Mouse (Mus musculus) E14TG2a.4 (cell line): ENCODE measurements around the gene Ccdc171.

Experiments used
- CTCF ChIP-seq: conservative IDR thresholded peaks from 2 replicates; pipeline ENCODE4 v1.5.1; 2014; ENCODE audit warnings: low read length
- NANOG ChIP-seq: IDR thresholded peaks from 2 replicates; pipeline ENCODE4 v1.6.1; 2014; ENCODE audit warnings: borderline replicate concordance, low read length, mixed read lengths
- POU5F1 ChIP-seq: IDR thresholded peaks from 2 replicates; pipeline ENCODE4 v1.6.1; 2014; ENCODE audit warnings: low read length, borderline replicate concordance

- TF ChIP-seq CTCF (no peak), POU5F1 (no peak), NANOG (no peak)
These were observed 42.1 kb downstream of the Ccdc171 start for GRCm38 (mm10) chr4:83567190-83568113.
